25 mouse cellular contexts compared by ENCODE assay signal in the genomic region with DNA sequence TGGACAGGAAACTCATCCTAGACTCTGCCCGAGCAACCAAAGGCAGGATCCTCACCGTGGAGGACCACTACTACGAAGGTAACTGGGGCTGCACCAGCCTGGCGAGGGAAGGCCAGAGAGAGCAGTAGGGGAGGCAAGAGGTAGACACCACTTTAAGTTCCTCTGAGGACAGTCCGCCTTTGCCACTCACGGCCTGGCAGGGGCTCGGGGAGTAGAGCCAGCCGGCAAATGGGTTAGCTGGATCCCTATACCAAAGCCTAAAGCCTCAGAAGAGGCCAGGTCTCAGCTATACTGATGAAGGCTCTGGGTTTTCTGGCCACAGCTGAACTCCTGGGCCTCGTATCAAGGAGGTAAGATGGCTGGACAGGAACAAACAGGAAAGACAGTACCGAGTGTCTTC. TPM values are rescaled to one million over a fixed set of nuclear protein-coding genes. Genes with fewer than 3 reads are reported as not detected.
A peak's percentile ranks its signal among the peaks of the same experiment; 100 is the strongest.
DNase-seq lines count a peak whose midpoint lies in the region; ATAC-seq and TF ChIP-seq lines count a peak whose summit lies in the region.
"Had no signal": no experiment of that assay in that cellular context is flagged by ENCODE, and none has a peak within 500 bp of the region (broad histone marks: within the 10 kb centered on the region; RNA-seq: fewer than 3 reads in every experiment).

No protein-coding gene starts in this region.

- ATAC-seq in liver, embryonic 11.5 days (replicated peaks; ENCODE audit: low FRiP score), result no peak
- ATAC-seq in liver, postnatal 0 days, result no peak
- ATAC-seq: activated CD4-positive, CD25-positive, alpha-beta regulatory T cell, adult 4 months; CD4-positive, CD25-positive, alpha-beta regulatory T cell, adult 4 months; forebrain, embryonic 13.5 days; forebrain, embryonic 15.5 days; Patski had no signal

- intact Hi-C loops in gastrocnemius, adult 2 months (cut with DNase I), result loop anchor here (5.0 kb wide), 2 partner anchors 95 to 435 kb away; partner anchors contain the start of gene Dcp1a

- no peak overlapping the region for H3K4me3 ChIP-seq in gastrocnemius, adult 2 months
- no peak overlapping the region for H3K4me3 ChIP-seq in liver, embryonic 11.5 days (ENCODE audit: low read depth, low read length)
- H3K4me3 ChIP-seq in liver, postnatal 0 days (ENCODE audit: low read depth, low read length), result no peak overlapping the region
- H3K4me3 ChIP-seq: embryonic facial prominence, embryonic 10.5 days; embryonic facial prominence, embryonic 12.5 days; forebrain, embryonic 13.5 days; forebrain, embryonic 15.5 days had no signal

- H3K9ac ChIP-seq in liver, embryonic 11.5 days (ENCODE audit: low read depth, low read length), result no peak overlapping the region
- H3K9ac ChIP-seq in liver, postnatal 0 days (replicated peaks), result no peak overlapping the region
- H3K9ac ChIP-seq: embryonic facial prominence, embryonic 12.5 days; forebrain, embryonic 13.5 days; forebrain, embryonic 15.5 days had no signal

- peak; percentile 25 for DNase-seq in adrenal gland, postnatal 14 days
- no peak for DNase-seq in adrenal gland, postnatal 25 days
- DNase-seq in gastrocnemius, adult 2 months, result peak; percentile 77
- no peak for DNase-seq in gastrocnemius, adult 8-10 months (ENCODE audit: low spot score in 2 of 2)
- peak; percentile 94 for DNase-seq in heart, adult 11 months
- DNase-seq in heart, adult 8-10 months (ENCODE audit: low spot score), result no peak
- no peak for DNase-seq in liver, embryonic 11.5 days (ENCODE audit: low spot score)
- DNase-seq in liver, postnatal 0 days, result no peak
- DNase-seq: adrenal gland, adult 8-10 months; adrenal gland, postnatal 36 days; B cell, adult 2 months; cerebellum, adult 11-12 months; cerebellum, adult 2 months; cerebellum, adult 9-10 months; cerebellum, postnatal 10 days; cerebellum, postnatal 25 days had no signal

- TF ChIP-seq CTCF in gastrocnemius, adult 2 months (IDR thresholded peaks at IDR 0.05), result no peak
- no peak for TF ChIP-seq CTCF in liver, postnatal 0 days (IDR thresholded peaks at IDR 0.05; ENCODE audit: low read depth)

- WGBS in liver, embryonic 11.5 days, result 85% methylated on average over 10 of the region's 10 CpGs
- 79% methylated on average over 10 of the region's 10 CpGs for WGBS in liver, postnatal 0 days (ENCODE audit: insufficient replicate concordance)

- H3K4me2 ChIP-seq in liver, embryonic 11.5 days, result no peak overlapping the region
- no peak overlapping the region for H3K4me2 ChIP-seq in liver, postnatal 0 days (ENCODE audit: low read depth, low read length)
- H3K4me2 ChIP-seq: embryonic facial prominence, embryonic 12.5 days; forebrain, embryonic 13.5 days; forebrain, embryonic 15.5 days had no signal

- H3K9me3 ChIP-seq in liver, embryonic 11.5 days (ENCODE audit: control insufficient read depth, low read length), result no peaks in the 10 kb centered on the region
- H3K9me3 ChIP-seq in liver, postnatal 0 days (ENCODE audit: low read length), result no peaks in the 10 kb centered on the region
- H3K9me3 ChIP-seq: embryonic facial prominence, embryonic 10.5 days; embryonic facial prominence, embryonic 12.5 days; forebrain, embryonic 13.5 days; forebrain, embryonic 15.5 days; G1E had no signal

- peaks cover 17% of the 10 kb centered on the region for H3K4me1 ChIP-seq in liver, embryonic 11.5 days (replicated peaks; ENCODE audit: control insufficient read depth, insufficient read depth, low read length)
- H3K4me1 ChIP-seq in liver, postnatal 0 days (ENCODE audit: insufficient read depth), result no peaks in the 10 kb centered on the region
- H3K4me1 ChIP-seq: embryonic facial prominence, embryonic 10.5 days; embryonic facial prominence, embryonic 12.5 days; forebrain, embryonic 13.5 days; forebrain, embryonic 15.5 days had no signal

- peaks cover 71% of the 10 kb centered on the region for H3K36me3 ChIP-seq in liver, embryonic 11.5 days (ENCODE audit: control insufficient read depth, insufficient read depth, low read length)
- peaks cover 75% of the 10 kb centered on the region for H3K36me3 ChIP-seq in liver, postnatal 0 days (replicated peaks; ENCODE audit: insufficient read depth, low read length)

- no peak for TF ChIP-seq EP300 in liver, postnatal 0 days (IDR thresholded peaks at IDR 0.05; ENCODE audit: low read depth)

- no peak overlapping the region for H3K27ac ChIP-seq in gastrocnemius, adult 2 months
- peak overlapping the region; percentile 2; the same call in 1 of the 2 replicates for H3K27ac ChIP-seq in liver, embryonic 11.5 days (ENCODE audit: low read depth, low read length)
- H3K27ac ChIP-seq in liver, postnatal 0 days (ENCODE audit: low read depth), result no peak overlapping the region
- H3K27ac ChIP-seq: embryonic facial prominence, embryonic 10.5 days; embryonic facial prominence, embryonic 12.5 days; forebrain, embryonic 13.5 days; forebrain, embryonic 15.5 days had no signal

- no peaks in the 10 kb centered on the region for H3K27me3 ChIP-seq in liver, embryonic 11.5 days (replicated peaks; ENCODE audit: control insufficient read depth, insufficient read depth, low read length)
- no peaks in the 10 kb centered on the region for H3K27me3 ChIP-seq in liver, postnatal 0 days (ENCODE audit: insufficient read depth, low read length)
- H3K27me3 ChIP-seq: CH12.LX; embryonic facial prominence, embryonic 12.5 days; forebrain, embryonic 13.5 days; forebrain, embryonic 15.5 days; Patski had no signal

RNA-seq across cellular contexts. Expression of gene Tkt, which starts 24.1 kb away (rescaled TPM):
- 829 and 921 TPM in 2 replicates for total RNA-seq in adrenal gland, postnatal 14 days (2021)
- total RNA-seq in adrenal gland, postnatal 25 days (2021), result 920 and 1,133 TPM in 2 replicates
- 10 to 100 TPM in 1 of 2 experiments, 1 to 10 TPM in 1; 8.0 to 15.0 TPM for total RNA-seq in gastrocnemius, adult 2 months (2021)
- 10 to 100 TPM in 3 of 4 experiments, 1 to 10 TPM in 1; 5.8 to 10.9 (median 10.6) TPM for total RNA-seq in gastrocnemius, adult 8-10 months (2022)
- 10 to 100 TPM; 21.4 to 28.7 (median 28.1) TPM for total RNA-seq in heart, adult 8-10 months (2022)
- 184 and 210 TPM in 2 replicates for polyA plus RNA-seq in liver, embryonic 11.5 days (2014; fragmentation: Nextera tagmentation; extraction: Ambion mirVana)
- polyA plus RNA-seq in liver, postnatal 0 days (2015; fragmentation: Nextera tagmentation; extraction: Ambion mirVana), result 96.6 and 110 TPM in 2 replicates

RNA-seq across cellular contexts. Expression of gene Prkcd, which starts 53.8 kb away (rescaled TPM):
- total RNA-seq in adrenal gland, postnatal 14 days (2021), result 133 and 145 TPM in 2 replicates
- total RNA-seq in adrenal gland, postnatal 25 days (2021), result 210 and 237 TPM in 2 replicates
- total RNA-seq in gastrocnemius, adult 2 months (2021), result 10 to 100 TPM in 1 of 2 experiments, 1 to 10 TPM in 1; 5.6 to 14.8 TPM
- 1 to 10 TPM; 2.3 to 8.6 (median 7.3) TPM for total RNA-seq in gastrocnemius, adult 8-10 months (2022)
- total RNA-seq in heart, adult 8-10 months (2022), result 10 to 100 TPM in 3 of 4 experiments, 1 to 10 TPM in 1; 7.1 to 13.4 (median 11.6) TPM
- polyA plus RNA-seq in liver, embryonic 11.5 days (2014; fragmentation: Nextera tagmentation; extraction: Ambion mirVana), result 34.7 and 38.4 TPM in 2 replicates
- 16.7 and 17.8 TPM in 2 replicates for polyA plus RNA-seq in liver, postnatal 0 days (2015; fragmentation: Nextera tagmentation; extraction: Ambion mirVana)

Comparison
In these comparisons a context has a peak if more than half of its experiments do, and no peak if none do; other contexts are left out.
1. DNase-seq: peak in adrenal gland, postnatal 14 days (single experiment), gastrocnemius, adult 2 months (single experiment) and heart, adult 11 months (single experiment); none in adrenal gland, postnatal 25 days (single experiment), gastrocnemius, adult 8-10 months (0 of 2), heart, adult 8-10 months (single experiment), liver, embryonic 11.5 days (single experiment) and liver, postnatal 0 days (single experiment).
2. RNA of gene Tkt, which starts 24.1 kb away (total RNA-seq): 920 to 1,133 TPM in adrenal gland, postnatal 25 days and 829 to 921 TPM in adrenal gland, postnatal 14 days; 21.4 to 28.7 TPM in heart, adult 8-10 months, 8.0 to 15.0 TPM in gastrocnemius, adult 2 months and 5.8 to 10.9 TPM in gastrocnemius, adult 8-10 months; every median in the first group is over 10 times any median in the second.